Mouse (Mus musculus): ENCODE results near the gene Sp2. TPM values are rescaled to one million over a fixed set of nuclear protein-coding genes. Genes with fewer than 3 reads are reported as not detected.

Gene Sp2
- polyA plus RNA-seq, 1 experiment from 2014 or later = 5.8 TPM

DNA sequence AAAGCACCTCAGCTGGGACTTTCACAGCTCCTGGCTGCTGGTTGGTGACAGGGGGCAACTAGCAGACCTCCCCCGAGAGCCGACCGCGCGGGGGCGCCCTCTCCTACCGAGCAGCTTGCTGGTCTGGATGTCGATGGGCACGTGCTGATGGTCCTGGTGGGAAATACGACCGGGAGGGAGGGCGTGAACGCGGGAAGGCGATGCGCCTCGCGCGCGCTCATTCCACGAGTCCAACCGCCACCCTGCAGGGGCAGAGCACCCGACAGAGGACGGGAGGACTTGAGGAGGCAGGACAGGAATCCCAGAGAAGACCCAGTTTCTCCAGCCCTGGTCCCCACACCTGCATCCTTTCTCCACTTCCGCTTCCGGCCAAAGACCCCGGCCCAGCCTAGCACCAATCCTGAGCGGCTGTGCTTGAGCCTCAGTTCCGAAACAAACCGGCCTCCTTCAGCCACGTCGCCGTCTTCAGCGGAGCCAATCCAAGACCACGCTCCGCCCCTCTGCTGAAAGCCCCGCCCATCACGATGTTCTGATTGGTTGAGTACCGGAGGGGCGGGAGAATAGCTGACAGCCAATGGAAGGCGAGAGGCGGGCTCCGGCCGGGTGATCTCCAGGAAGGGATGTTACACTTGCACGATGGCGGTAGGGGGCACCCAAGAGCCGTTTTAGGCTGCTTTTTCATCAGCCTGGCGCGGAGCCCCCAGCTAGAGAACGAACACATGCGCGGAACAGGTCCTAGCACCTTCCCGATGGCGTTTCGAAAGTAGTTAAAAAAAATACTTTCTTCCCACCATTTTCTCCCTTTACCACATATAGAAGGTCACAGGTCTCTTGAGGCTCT lies 66.5 kb downstream of the Sp2 start, which contains the start of gene Cdk5rap3:
Gene Cdk5rap3, minus strand, starts transcription at position 453 of the 841 bp plus-strand sequence.
- H3K27me3 ChIP-seq (ENCODE audit: control insufficient read depth, insufficient read depth, low read length) = no peaks in the 10 kb centered on the region
- H3K4me2 ChIP-seq (replicated peaks; ENCODE audit: low read depth) = peak within 1 kb of the TSS; percentile 88
- H3K9me3 ChIP-seq (ENCODE audit: control insufficient read depth, low read length) = no peaks in the 10 kb centered on the region
- WGBS = under 1% methylated on average over 55 of the region's 55 CpGs
- ATAC-seq (ENCODE audit: low FRiP score, low TSS enrichment) (peak; percentile 95), DNase-seq (ENCODE audit: low spot score) (peak; percentile 99)
- H3K4me1 ChIP-seq (replicated peaks; ENCODE audit: control insufficient read depth, insufficient read depth) = no peaks in the 10 kb centered on the region
- TF ChIP-seq CTCF (IDR thresholded peaks at IDR 0.05; ENCODE audit: low read depth) = peak; percentile 96
- no peak for TF ChIP-seq EP300 (optimal IDR thresholded peaks at IDR 0.05)
- peak within 1 kb of the TSS; percentile 69 for H3K4me3 ChIP-seq (ENCODE audit: low read depth, low read length)
- peak within 1 kb of the TSS; percentile 86 for H3K27ac ChIP-seq (replicated peaks)
- H3K36me3 ChIP-seq (ENCODE audit: control insufficient read depth, insufficient read depth, low read length) = 0 out of 2 replicates have a peak, but pooled peaks cover 3% of the 10 kb centered on the region
- peak within 1 kb of the TSS; percentile 77 for H3K9ac ChIP-seq (ENCODE audit: low read length)

DNA sequence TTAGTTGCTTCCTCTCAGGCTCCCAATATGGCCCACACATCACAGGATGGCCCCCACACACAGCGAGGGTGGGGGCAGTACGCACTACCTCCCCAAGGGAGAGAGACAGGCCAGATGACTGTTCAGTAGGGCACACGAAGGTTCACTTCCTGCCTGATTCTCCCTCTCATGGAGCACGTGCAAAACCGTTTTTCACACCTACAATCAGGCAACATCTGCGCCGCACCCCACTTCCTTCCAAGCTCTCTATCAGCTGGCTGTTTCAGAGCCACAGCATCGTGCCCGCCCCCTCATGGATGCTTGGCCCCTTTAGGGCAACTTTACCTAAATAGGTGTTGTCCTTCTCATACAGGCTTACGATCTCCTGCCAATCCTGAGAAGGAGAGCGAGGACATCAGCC lies 70.1 kb downstream of the Sp2 start:
- H3K36me3 ChIP-seq (ENCODE audit: control insufficient read depth, insufficient read depth, low read length) = peaks cover 13% of the 10 kb centered on the region; the same call in 1 of the 2 replicates
- H3K4me2 ChIP-seq (replicated peaks; ENCODE audit: low read depth) = no peak overlapping the region
- H3K4me1 ChIP-seq (replicated peaks; ENCODE audit: control insufficient read depth, insufficient read depth) = no peaks in the 10 kb centered on the region
- H3K27me3 ChIP-seq (ENCODE audit: control insufficient read depth, insufficient read depth, low read length) = no peaks in the 10 kb centered on the region
- ATAC-seq (ENCODE audit: low FRiP score, low TSS enrichment) = no peak
- no peak overlapping the region for H3K27ac ChIP-seq (replicated peaks)
- no peak for DNase-seq (ENCODE audit: low spot score)
- no peak for TF ChIP-seq CTCF (IDR thresholded peaks at IDR 0.05; ENCODE audit: low read depth)
- TF ChIP-seq EP300 (optimal IDR thresholded peaks at IDR 0.05) = no peak
- no peaks in the 10 kb centered on the region for H3K9me3 ChIP-seq (ENCODE audit: control insufficient read depth, low read length)
- WGBS = 85% methylated on average over 11 of the region's 11 CpGs
- H3K9ac ChIP-seq (ENCODE audit: low read length) = no peak overlapping the region
- no peak overlapping the region for H3K4me3 ChIP-seq (ENCODE audit: low read depth, low read length)

DNA sequence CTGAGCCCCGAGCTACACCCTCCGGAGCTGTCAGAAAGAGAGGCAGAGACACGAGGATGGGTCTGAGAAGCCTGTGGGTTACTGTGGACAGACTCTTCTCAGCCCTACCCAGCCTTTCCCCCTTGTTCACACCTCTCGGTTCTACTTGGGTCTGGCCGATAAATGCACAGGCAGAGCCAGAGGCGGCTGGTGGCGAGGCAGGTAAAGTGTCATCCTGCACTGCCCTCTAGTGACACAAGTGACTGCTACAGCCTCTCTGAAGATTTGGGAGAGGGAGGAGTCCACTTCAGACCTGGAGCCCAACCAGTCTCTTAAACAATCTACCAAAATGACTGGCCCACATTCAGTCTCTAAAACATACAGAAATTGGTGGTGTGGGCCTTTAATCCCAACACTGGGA lies 72.8 kb downstream of the Sp2 start:
- H3K27me3 ChIP-seq (ENCODE audit: control insufficient read depth, insufficient read depth, low read length) = no peaks in the 10 kb centered on the region
- WGBS = 32% methylated on average over 7 of the region's 7 CpGs
- no peaks in the 10 kb centered on the region for H3K9me3 ChIP-seq (ENCODE audit: control insufficient read depth, low read length)
- no peaks in the 10 kb centered on the region for H3K4me1 ChIP-seq (replicated peaks; ENCODE audit: control insufficient read depth, insufficient read depth)
- DNase-seq (ENCODE audit: low spot score) (peak; percentile 81), ATAC-seq (ENCODE audit: low FRiP score, low TSS enrichment) (peak; percentile 70)
- no peak overlapping the region for H3K4me2 ChIP-seq (replicated peaks; ENCODE audit: low read depth)
- TF ChIP-seq CTCF (IDR thresholded peaks at IDR 0.05; ENCODE audit: low read depth) = peak; percentile 91
- TF ChIP-seq EP300 (optimal IDR thresholded peaks at IDR 0.05) = no peak
- H3K9ac ChIP-seq (ENCODE audit: low read length) = no peak overlapping the region
- H3K4me3 ChIP-seq (ENCODE audit: low read depth, low read length) = no peak overlapping the region
- H3K36me3 ChIP-seq (ENCODE audit: control insufficient read depth, insufficient read depth, low read length) = peaks cover 19% of the 10 kb centered on the region; the same call in 1 of the 2 replicates
- H3K27ac ChIP-seq (replicated peaks) = no peak overlapping the region

DNA sequence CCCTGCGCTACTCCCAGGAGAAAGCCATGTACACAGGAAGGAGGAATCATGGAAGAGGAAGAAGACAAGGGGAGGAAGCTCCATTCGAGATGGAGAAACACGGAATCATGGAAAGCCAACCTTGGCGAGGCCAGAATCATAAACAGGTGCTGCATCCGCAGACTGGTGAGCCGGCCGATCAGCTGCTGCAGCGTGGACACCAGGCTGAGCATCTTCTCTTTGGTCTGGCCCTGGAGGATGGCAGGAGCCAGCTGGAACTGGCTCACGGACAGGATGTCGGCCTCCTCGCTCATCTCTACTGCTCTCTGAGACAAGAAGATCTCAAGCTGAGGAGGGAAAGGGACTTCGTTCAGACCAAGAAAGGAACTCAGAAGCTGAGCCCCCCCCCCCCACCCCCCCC lies 74.2 kb downstream of the Sp2 start:
- no peak overlapping the region for H3K4me2 ChIP-seq (replicated peaks; ENCODE audit: low read depth)
- no peaks in the 10 kb centered on the region for H3K9me3 ChIP-seq (ENCODE audit: control insufficient read depth, low read length)
- no peak for DNase-seq (ENCODE audit: low spot score)
- H3K9ac ChIP-seq (ENCODE audit: low read length) = no peak overlapping the region
- no peak for ATAC-seq (ENCODE audit: low FRiP score, low TSS enrichment)
- no peaks in the 10 kb centered on the region for H3K4me1 ChIP-seq (replicated peaks; ENCODE audit: control insufficient read depth, insufficient read depth)
- H3K4me3 ChIP-seq (ENCODE audit: low read depth, low read length) = no peak overlapping the region
- no peak overlapping the region for H3K27ac ChIP-seq (replicated peaks)
- H3K36me3 ChIP-seq (ENCODE audit: control insufficient read depth, insufficient read depth, low read length) = peaks cover 19% of the 10 kb centered on the region; the same call in 1 of the 2 replicates
- H3K27me3 ChIP-seq (ENCODE audit: control insufficient read depth, insufficient read depth, low read length) = no peaks in the 10 kb centered on the region
- TF ChIP-seq EP300 (optimal IDR thresholded peaks at IDR 0.05) = no peak
- TF ChIP-seq CTCF (IDR thresholded peaks at IDR 0.05; ENCODE audit: low read depth) = no peak
- WGBS = 89% methylated on average over 12 of the region's 12 CpGs

DNA sequence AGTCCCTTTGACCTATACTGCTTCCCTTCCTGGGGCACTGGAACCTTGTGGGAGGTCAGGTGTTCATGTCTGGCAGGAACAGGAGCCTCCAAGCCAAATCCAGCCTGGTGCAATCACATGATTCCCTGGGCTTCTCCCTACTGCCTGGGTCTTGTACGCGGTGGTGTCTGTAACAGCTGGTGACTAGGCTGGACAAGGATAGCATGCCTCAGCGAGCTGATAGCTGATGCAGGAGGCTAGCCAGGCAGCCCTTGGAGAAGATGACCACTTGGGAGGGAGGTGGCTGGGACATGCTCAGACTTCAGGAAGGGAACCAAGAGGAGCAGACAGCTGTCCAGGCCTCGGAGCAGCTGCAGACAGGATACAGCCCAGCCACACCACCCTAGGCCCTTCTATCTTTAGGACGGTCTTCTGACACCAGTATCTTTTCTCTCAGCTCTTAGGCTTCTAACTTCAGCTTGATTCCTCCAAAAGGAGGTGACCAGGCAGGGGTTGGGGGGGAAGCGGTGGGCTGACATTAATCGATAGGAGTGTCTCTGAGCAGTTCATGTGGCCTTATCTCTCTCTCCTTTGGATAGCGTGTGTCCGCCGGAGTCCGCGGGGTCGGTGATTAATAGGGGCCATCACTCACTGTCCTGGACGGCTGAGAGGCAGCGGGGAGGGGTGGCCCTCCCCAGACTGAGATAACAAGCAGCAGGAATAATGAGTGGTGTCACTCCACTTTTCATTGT lies 76.2 kb downstream of the Sp2 start:
- no peak overlapping the region for H3K4me2 ChIP-seq (replicated peaks; ENCODE audit: low read depth)
- no peak for TF ChIP-seq EP300 (optimal IDR thresholded peaks at IDR 0.05)
- no peak for TF ChIP-seq CTCF (IDR thresholded peaks at IDR 0.05; ENCODE audit: low read depth)
- peaks cover 16% of the 10 kb centered on the region; the same call in 1 of the 2 replicates for H3K36me3 ChIP-seq (ENCODE audit: control insufficient read depth, insufficient read depth, low read length)
- H3K4me1 ChIP-seq (replicated peaks; ENCODE audit: control insufficient read depth, insufficient read depth) = no peaks in the 10 kb centered on the region
- H3K27ac ChIP-seq (replicated peaks) = no peak overlapping the region
- H3K9ac ChIP-seq (ENCODE audit: low read length) = no peak overlapping the region
- H3K9me3 ChIP-seq (ENCODE audit: control insufficient read depth, low read length) = no peaks in the 10 kb centered on the region
- H3K27me3 ChIP-seq (ENCODE audit: control insufficient read depth, insufficient read depth, low read length) = no peaks in the 10 kb centered on the region
- ATAC-seq (ENCODE audit: low FRiP score, low TSS enrichment) (no peak), DNase-seq (ENCODE audit: low spot score) (no peak)
- no peak overlapping the region for H3K4me3 ChIP-seq (ENCODE audit: low read depth, low read length)
- WGBS = 59% methylated on average over 15 of the region's 15 CpGs

Other genes starting within 250 kb of the Sp2 start
- 17.6 and 17.8 TPM in 2 replicates for gene Snx11, start 205.4 kb downstream of the Sp2 start, polyA plus RNA-seq (2015; fragmentation: Nextera tagmentation; extraction: Ambion mirVana)
- gene Cbx1, start 193.8 kb downstream of the Sp2 start, polyA plus RNA-seq (2015; fragmentation: Nextera tagmentation; extraction: Ambion mirVana) = 30.5 and 38.7 TPM in 2 replicates
- 32.4 and 35.6 TPM in 2 replicates for gene Nfe2l1, start 153.0 kb downstream of the Sp2 start, polyA plus RNA-seq (2015; fragmentation: Nextera tagmentation; extraction: Ambion mirVana)
- 84.7 and 95.1 TPM in 2 replicates for gene Copz2, start 133.1 kb downstream of the Sp2 start, polyA plus RNA-seq (2015; fragmentation: Nextera tagmentation; extraction: Ambion mirVana)
- gene Cdk5rap3, start 66.5 kb downstream of the Sp2 start, polyA plus RNA-seq (2015; fragmentation: Nextera tagmentation; extraction: Ambion mirVana) = 61.7 and 64.9 TPM in 2 replicates
- 112 and 116 TPM in 2 replicates for gene Prr15l, start 54.9 kb downstream of the Sp2 start, polyA plus RNA-seq (2015; fragmentation: Nextera tagmentation; extraction: Ambion mirVana)
- gene Pnpo, start 39.0 kb downstream of the Sp2 start, polyA plus RNA-seq (2015; fragmentation: Nextera tagmentation; extraction: Ambion mirVana) = 56.7 and 57.1 TPM in 2 replicates
- 21.2 and 22.0 TPM in 2 replicates for gene Sp6, start 30.4 kb upstream of the Sp2 start, polyA plus RNA-seq (2015; fragmentation: Nextera tagmentation; extraction: Ambion mirVana)
- 11.8 and 12.5 TPM in 2 replicates for gene Scrn2, start 47.0 kb upstream of the Sp2 start, polyA plus RNA-seq (2015; fragmentation: Nextera tagmentation; extraction: Ambion mirVana)
- 0.36 and 0.45 TPM in 2 replicates for gene Lrrc46, start 58.4 kb upstream of the Sp2 start, polyA plus RNA-seq (2015; fragmentation: Nextera tagmentation; extraction: Ambion mirVana)
- gene Mrpl10, start 58.6 kb upstream of the Sp2 start, polyA plus RNA-seq (2015; fragmentation: Nextera tagmentation; extraction: Ambion mirVana) = 56.3 and 60.8 TPM in 2 replicates
- 7.5 and 8.6 TPM in 2 replicates for gene Osbpl7, start 67.7 kb upstream of the Sp2 start, polyA plus RNA-seq (2015; fragmentation: Nextera tagmentation; extraction: Ambion mirVana)
- 0.05 and 0.10 TPM in 2 replicates for gene Tbx21, start 132.4 kb upstream of the Sp2 start, polyA plus RNA-seq (2015; fragmentation: Nextera tagmentation; extraction: Ambion mirVana)
- 1.8 and 2.4 TPM in 2 replicates for gene Tbkbp1, start 168.5 kb upstream of the Sp2 start, polyA plus RNA-seq (2015; fragmentation: Nextera tagmentation; extraction: Ambion mirVana)
- 18.5 and 19.2 TPM in 2 replicates for gene Kpnb1, start 204.9 kb upstream of the Sp2 start, polyA plus RNA-seq (2015; fragmentation: Nextera tagmentation; extraction: Ambion mirVana)

Data from stomach, postnatal 0 days (tissue).